Mouse (Mus musculus) spleen, embryonic (tissue): Measurements from ENCODE around the gene Slc25a21.

ENCODE experiments used
- CTCF ChIA-PET: fragments of 350-600 bp; sonication (Branson Sonifier 250); formaldehyde crosslinking; loops from one replicate; lab custom pipeline; 2022; lab: Charles Lee

The Slc25a21 gene

DNA sequence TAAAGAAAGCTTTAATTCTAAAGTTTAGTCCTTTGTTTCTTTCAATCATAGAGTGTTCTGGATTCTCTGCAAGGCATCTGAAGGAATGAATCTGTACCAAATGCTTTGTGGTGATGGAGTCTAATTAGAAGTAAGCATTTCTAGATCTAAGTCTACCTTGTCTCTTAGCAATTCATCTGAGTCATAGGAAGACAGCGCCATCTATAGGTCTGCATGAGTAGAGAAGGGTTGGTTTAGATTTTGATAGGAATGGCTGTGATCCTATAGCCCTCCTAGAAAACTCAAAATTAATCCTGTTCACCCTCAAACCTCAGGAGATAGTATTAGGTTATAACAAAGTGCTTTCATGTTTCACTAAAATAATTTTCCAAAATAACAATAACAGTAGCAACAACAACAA is 11.8 kb downstream of the Slc25a21 start:
- CTCF ChIA-PET, result no interaction called here

- CTCF ChIA-PET, result interaction anchor here (0.5 kb wide), 1 partner anchor 494 kb away, joined by 3 read pairs; no protein-coding TSS in a partner anchor
These were observed 12.7 kb downstream of the Slc25a21 start for GRCm38 (mm10) chr12:57184401-57185147.

DNA sequence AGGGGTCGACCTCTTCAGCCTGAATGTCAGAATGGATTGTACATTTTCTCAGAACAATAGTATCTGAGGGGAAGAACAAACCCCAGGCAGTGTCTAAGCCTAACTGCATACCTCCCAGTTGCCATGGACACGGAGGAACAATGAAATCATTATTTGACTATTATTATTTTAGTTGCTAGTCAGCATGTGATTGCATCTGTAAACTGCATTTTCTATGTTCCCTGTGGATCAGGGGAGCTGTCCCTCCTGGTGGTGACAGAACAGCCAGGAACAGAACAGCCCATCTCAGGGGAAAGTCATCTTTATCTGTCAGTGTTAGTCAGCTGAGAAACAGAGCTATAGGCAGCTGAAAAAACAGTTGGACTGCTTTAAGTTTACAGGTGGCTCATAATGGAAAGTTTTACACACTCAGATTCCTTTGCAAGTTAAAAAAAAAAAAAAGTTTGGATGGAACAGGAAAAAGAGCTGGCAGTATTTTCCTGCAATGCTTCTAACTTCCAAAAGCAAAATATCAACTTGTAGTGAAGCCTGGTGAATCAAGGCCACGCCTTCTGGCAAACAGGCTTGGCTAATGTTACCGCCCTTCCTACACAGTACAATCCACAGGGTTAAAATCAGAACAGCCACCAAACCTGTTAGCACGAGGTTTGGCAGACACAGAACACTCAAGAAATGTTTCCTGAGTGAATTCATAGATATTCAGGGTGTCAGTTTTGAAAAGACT is 17.6 kb downstream of the Slc25a21 start:
- CTCF ChIA-PET, result no interaction called here

GRCm38 (mm10) chr12:57178818-57179217 is 18.5 kb downstream of the Slc25a21 start:
- CTCF ChIA-PET, result no interaction called here

GRCm38 (mm10) chr12:57163294-57163693 is 34.0 kb downstream of the Slc25a21 start:
- CTCF ChIA-PET, result no interaction called here

DNA sequence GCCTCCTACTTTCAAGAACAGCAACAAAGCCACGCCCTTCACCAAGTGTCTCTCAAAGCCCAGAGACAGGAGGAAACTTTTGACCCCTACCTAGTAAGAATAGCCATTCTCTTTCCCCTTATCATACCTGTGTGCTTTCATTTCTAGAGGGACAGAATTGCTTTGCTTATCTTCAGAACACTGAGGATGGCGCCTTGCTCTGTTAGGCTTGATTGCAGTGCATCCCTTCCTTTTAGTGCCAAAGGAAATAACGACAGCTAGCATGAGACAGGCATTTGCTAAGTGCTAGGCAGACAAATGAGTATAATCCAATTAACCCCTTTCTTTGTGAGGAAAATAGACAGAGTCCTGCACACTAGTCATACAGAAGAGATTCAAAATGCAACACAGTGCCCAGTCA is 34.4 kb downstream of the Slc25a21 start:
- CTCF ChIA-PET, result no interaction called here

- CTCF ChIA-PET, result no interaction called here
These were observed 37.4 kb downstream of the Slc25a21 start for GRCm38 (mm10) chr12:57159904-57160303.

DNA sequence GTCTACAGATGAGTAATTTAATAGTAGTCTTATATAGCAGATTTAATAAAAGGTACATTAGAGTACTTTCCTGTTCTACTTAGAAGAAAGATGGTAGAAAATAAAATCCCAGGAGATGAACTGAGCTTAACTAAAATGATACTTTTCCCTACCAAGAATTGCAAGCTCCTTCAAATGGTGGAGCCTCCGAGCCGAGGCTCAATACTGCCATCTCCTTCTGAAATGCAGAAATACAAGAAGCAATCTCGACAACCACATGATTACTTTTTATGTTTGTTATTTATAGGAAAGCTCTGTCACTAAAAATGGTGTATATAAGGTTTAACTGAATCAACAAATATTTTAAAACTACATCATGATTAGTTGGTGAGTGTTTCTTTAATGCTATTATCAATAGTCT is 39.0 kb downstream of the Slc25a21 start:
- CTCF ChIA-PET, result no interaction called here

DNA sequence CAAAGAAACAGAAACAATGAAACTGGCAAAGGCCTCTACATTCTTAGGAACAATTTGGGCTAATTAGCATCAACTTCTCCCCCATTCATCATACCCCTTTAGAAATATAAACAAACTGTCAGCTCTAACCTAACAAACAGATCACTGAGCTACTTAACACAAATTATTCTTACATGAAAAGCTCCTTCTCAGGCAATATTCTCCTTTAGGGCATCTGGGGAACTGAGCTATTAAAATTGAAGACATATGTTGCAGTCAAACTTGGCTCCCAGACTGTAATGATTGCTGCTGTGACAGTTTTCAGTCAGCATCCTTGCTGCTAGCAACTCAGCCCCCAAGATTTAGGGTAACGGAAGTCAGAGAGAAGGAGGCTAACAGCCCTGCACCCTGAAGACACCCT is 58.3 kb downstream of the Slc25a21 start:
- CTCF ChIA-PET, result no interaction called here

- CTCF ChIA-PET, result no interaction called here
These were observed 59.5 kb downstream of the Slc25a21 start for GRCm38 (mm10) chr12:57137809-57138208.

DNA sequence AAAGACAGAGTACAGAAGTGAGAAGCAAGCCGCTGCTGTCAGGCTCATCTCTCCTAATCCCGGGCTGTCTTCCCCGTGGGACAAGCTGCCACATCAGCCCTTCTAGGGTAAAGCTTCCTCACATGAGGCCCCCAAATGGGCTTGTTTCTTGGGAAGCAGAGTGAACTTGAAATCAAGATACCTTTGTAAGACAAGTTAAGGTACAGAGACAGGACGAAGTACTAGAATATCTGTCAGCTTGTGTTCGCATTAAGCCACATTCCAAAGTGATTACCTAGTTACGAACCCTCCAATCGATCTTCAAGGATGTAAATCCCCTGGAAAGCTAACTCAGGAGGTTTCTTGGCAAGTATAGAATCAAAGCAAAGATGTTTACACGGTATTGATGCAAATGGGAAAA is 78.7 kb downstream of the Slc25a21 start:
- CTCF ChIA-PET, result no interaction called here

DNA sequence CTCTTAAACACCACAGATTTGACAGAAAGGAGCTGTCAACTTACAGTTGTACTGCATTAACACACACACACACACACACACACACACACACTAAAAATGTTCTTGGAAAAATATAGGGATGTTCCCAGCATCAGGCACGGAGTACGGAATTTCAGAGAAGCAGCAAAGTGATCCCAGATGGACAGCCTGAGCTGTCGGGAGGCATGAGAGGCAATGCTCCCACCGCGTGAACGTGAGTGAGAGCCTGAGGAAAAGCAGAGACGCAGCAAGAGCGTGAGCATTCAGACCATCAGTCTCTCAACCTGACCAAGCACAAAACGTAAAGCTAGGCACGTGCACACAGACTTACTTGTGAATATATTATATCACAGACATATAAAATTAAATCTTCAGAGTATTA is 81.8 kb downstream of the Slc25a21 start:
- CTCF ChIA-PET, result no interaction called here

DNA sequence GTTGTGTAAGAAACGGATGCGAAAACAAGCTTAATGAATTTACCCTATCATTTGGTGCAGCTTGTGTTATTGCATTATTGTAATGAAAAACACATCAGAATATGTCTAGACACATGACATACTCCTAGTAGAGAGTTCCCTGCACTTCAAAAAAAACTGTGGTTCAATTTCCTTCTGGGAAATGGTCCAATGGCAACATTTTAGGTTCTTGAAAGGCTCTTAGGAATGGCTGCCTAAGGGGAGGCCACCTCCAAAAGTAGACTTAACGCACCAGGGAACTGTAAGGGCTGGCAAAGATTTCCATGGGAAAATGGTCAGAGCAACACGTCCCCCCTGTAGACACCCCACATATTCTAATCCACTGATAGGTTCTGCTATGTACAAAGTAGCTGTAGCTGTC is 87.9 kb downstream of the Slc25a21 start:
- CTCF ChIA-PET, result no interaction called here

- CTCF ChIA-PET, result no interaction called here
These were observed 95.0 kb downstream of the Slc25a21 start for GRCm38 (mm10) chr12:57102322-57102721.

GRCm38 (mm10) chr12:57100549-57100948 is 96.7 kb downstream of the Slc25a21 start:
- CTCF ChIA-PET, result no interaction called here

DNA sequence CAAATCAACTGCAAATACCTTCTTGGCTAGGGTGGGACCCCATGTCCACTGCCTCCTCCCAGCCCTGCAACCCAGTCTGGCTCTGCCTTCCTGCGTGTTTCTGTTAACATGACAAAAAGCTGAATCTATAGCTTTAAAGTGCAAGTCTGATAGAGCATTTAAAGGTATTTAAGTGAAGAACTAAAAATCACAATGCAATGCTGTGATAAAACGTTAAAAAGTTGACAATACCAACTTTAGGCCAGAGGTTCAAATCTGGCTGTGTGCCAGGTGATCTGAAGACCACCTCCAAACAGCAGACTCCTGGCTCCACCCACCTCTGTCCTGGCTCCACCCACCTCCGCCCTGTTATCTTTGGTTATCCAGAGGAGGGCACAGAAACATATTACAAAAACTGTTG is 98.2 kb downstream of the Slc25a21 start:
- CTCF ChIA-PET, result no interaction called here

DNA sequence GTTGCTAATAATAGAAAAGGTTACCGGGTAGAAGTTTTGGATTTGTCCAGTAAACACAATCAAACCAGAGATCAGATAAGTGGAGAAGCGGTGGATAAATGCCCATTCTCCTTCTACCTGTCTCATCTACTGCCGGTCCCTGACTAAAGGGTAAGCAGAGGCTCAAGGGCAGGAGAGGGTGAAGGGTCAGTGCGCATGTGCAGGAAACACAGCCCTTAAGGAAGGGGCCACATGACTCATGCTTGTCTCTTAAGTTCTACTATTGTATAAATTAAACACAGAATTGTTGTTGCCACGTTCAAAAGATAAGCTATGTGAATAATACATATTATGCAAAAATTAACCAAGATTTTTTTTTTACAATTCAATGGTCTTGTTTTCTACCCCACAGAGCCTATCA is 98.9 kb downstream of the Slc25a21 start:
- CTCF ChIA-PET, result no interaction called here

- CTCF ChIA-PET, result no interaction called here
These were observed 104.2 kb downstream of the Slc25a21 start for GRCm38 (mm10) chr12:57093107-57093506.

GRCm38 (mm10) chr12:57084519-57084918 is 112.8 kb downstream of the Slc25a21 start:
- CTCF ChIA-PET, result no interaction called here

- CTCF ChIA-PET, result no interaction called here
These were observed 113.7 kb downstream of the Slc25a21 start for GRCm38 (mm10) chr12:57083533-57083932.

DNA sequence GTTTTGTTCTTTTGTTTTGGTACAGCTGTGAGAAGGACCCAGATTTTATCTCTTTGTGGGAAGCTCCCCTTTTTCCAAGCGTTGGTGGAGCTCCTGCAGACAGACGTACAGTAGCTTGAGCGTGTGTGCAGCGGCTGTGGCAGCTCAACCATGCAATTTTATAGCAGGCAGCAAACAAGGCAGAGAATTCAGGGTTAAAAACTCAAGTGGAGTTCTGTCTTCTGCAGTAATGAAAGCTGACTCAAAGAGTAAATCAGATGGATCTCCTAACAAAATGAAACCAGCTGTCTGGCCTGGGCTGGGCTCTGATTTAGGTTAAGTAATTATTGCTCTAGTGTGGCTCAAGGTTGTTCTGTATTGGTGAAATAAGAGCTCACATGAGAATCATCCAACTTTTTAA is 120.7 kb downstream of the Slc25a21 start:
- CTCF ChIA-PET, result no interaction called here

GRCm38 (mm10) chr12:57072616-57073015 is 124.7 kb downstream of the Slc25a21 start:
- CTCF ChIA-PET, result no interaction called here

DNA sequence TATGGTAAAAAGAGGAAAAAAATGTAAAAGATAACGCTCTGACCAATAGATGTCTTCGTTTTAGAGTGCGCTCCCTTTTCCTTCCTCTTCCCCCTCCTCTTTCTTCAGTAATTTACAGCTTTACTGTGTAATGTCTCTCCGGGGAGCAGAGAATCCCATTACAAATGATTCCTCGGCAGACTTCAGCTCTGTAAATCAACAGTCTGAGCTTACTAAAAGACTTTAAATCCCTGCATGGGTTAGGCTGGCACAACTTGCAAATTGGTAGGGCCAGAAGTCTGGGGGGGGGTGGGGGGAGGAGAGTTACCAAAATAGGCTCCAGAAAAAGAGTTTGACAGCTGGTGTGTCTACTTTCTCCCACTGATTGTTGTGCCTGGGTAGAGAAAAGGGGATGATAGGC is 128.7 kb downstream of the Slc25a21 start:
- CTCF ChIA-PET, result no interaction called here
